Mouse (Mus musculus) erythroblast, embryonic 14.5 days (primary cell): ENCODE measurements around the gene Fancg.

Source experiments
- GATA1 ChIP-seq: IDR thresholded peaks from 2 replicates; pipeline ENCODE4 v1.6.1; 2012; ENCODE audit warnings: low read length, inconsistent platforms, mixed read lengths
- TAL1 ChIP-seq: IDR thresholded peaks from 3 replicates; pipeline ENCODE4 v1.6.1; 2012; ENCODE audit warnings: low read length, inconsistent platforms, mixed read lengths

- TF ChIP-seq TAL1 (no peak), GATA1 (no peak)
Observed at GRCm38 (mm10) chr4:43035851-43036250, 25.5 kb upstream of the Fancg start.
